Mouse (Mus musculus) lung, adult 2 months (tissue): Measurements from ENCODE around the gene Ergic3.

Source experiments
- CTCF ChIP-seq: fragments of 200-500 bp; IDR thresholded peaks from 2 replicates; pipeline ENCODE4 v1.5.1; 2011; ENCODE audit warnings: mild to moderate bottlenecking, low read length, control low read depth; ENCODE audit not compliant: insufficient read depth
- POLR2A ChIP-seq: fragments of 200-500 bp; IDR thresholded peaks from 2 replicates; pipeline ENCODE4 v1.6.1; 2011; ENCODE audit warnings: low read depth, mild to moderate bottlenecking, control low read depth, low read length, borderline replicate concordance; ENCODE audit errors: extremely low read depth

- TF ChIP-seq CTCF (no peak), POLR2A (no peak)
These were observed 58.3 kb downstream of the Ergic3 start for GRCm38 (mm10) chr2:156066126-156066525.
